In genomic region chr14:121082341-121082740, GRCm38 (mm10) we compare ENCODE assay signal across 9 mouse cellular contexts. TPM values are rescaled to one million over a fixed set of nuclear protein-coding genes. Genes with fewer than 3 reads are reported as not detected.
A peak's percentile ranks its signal among the peaks of the same experiment; 100 is the strongest.
DNase-seq lines count a peak whose midpoint lies in the region; ATAC-seq and TF ChIP-seq lines count a peak whose summit lies in the region.
"Had no signal": no experiment of that assay in that cellular context is flagged by ENCODE, and none has a peak within 500 bp of the region (broad histone marks: within the 10 kb centered on the region; RNA-seq: fewer than 3 reads in every experiment).

No protein-coding gene starts in this region.

- H3K27ac ChIP-seq in heart, adult 2 months = peak overlapping the region; percentile 19; the same call in 1 of the 2 replicates
- H3K27ac ChIP-seq in heart, embryonic 11.5 days (ENCODE audit: low read depth, low read length) = no peak overlapping the region
- H3K27ac ChIP-seq in forebrain, embryonic 14.5 days (ENCODE audit: low read depth, low read length) = peak overlapping the region; percentile 74
- H3K27ac ChIP-seq in lung, embryonic 14.5 days (ENCODE audit: low read depth) = 0 out of 2 replicates have a peak overlapping the region, but pooled peaks have one; percentile 6
- no peak overlapping the region for H3K27ac ChIP-seq in liver, postnatal 0 days (ENCODE audit: low read depth)

- H3K27me3 ChIP-seq in heart, adult 2 months (ENCODE audit: control insufficient read depth, insufficient read depth, low read length) = no peaks in the 10 kb centered on the region
- no peaks in the 10 kb centered on the region for H3K27me3 ChIP-seq in heart, embryonic 11.5 days (ENCODE audit: control insufficient read depth, insufficient read depth, low read length)
- no peaks in the 10 kb centered on the region for H3K27me3 ChIP-seq in forebrain, embryonic 14.5 days (replicated peaks; ENCODE audit: control insufficient read depth, insufficient read depth, low read length)
- H3K27me3 ChIP-seq in lung, embryonic 14.5 days (ENCODE audit: insufficient read depth, low read length) = no peaks in the 10 kb centered on the region
- H3K27me3 ChIP-seq in liver, postnatal 0 days (ENCODE audit: insufficient read depth, low read length) = no peaks in the 10 kb centered on the region
- H3K27me3 ChIP-seq: CH12.LX had no signal

- no peaks in the 10 kb centered on the region for H3K79me2 ChIP-seq in heart, adult 2 months (replicated peaks; ENCODE audit: control insufficient read depth, insufficient read depth, low read length)

- intact Hi-C loops in heart, adult 2 months (cut with DNase I) = no loop called here
- intact Hi-C loops in heart, postnatal 25 days (cut with DNase I) = no loop called here

- no peak for TF ChIP-seq POLR2A in heart, adult 2 months (IDR thresholded peaks at IDR 0.05; ENCODE audit: insufficient read depth, low read depth, low read length)

- peaks cover 3% of the 10 kb centered on the region; the same call in 1 of the 2 replicates for H3K9me3 ChIP-seq in heart, embryonic 11.5 days (replicated peaks; ENCODE audit: control insufficient read depth, low read length)
- no peaks in the 10 kb centered on the region for H3K9me3 ChIP-seq in forebrain, embryonic 14.5 days (replicated peaks; ENCODE audit: control insufficient read depth, low read length)
- H3K9me3 ChIP-seq in lung, embryonic 14.5 days (ENCODE audit: low read depth, low read length) = no peaks in the 10 kb centered on the region
- H3K9me3 ChIP-seq in liver, postnatal 0 days (ENCODE audit: low read length) = no peaks in the 10 kb centered on the region

- no peak for TF ChIP-seq CTCF in heart, adult 2 months (IDR thresholded peaks at IDR 0.05)
- no peak for TF ChIP-seq CTCF in lung, embryonic 14.5 days (IDR thresholded peaks at IDR 0.05; ENCODE audit: low read depth)
- TF ChIP-seq CTCF in liver, postnatal 0 days (IDR thresholded peaks at IDR 0.05; ENCODE audit: low read depth) = no peak

- no peaks in the 10 kb centered on the region for H3K36me3 ChIP-seq in heart, adult 2 months (ENCODE audit: control insufficient read depth, insufficient read depth, low read length)
- peaks cover 10% of the 10 kb centered on the region; the same call in 1 of the 2 replicates for H3K36me3 ChIP-seq in heart, embryonic 11.5 days (ENCODE audit: control insufficient read depth, insufficient read depth, low read length)
- H3K36me3 ChIP-seq in forebrain, embryonic 14.5 days (ENCODE audit: control insufficient read depth, insufficient read depth, low read length) = 0 out of 2 replicates have a peak, but pooled peaks cover 6% of the 10 kb centered on the region
- peaks cover 24% of the 10 kb centered on the region; the same call in 1 of the 2 replicates for H3K36me3 ChIP-seq in lung, embryonic 14.5 days (ENCODE audit: insufficient read depth)
- H3K36me3 ChIP-seq in liver, postnatal 0 days (replicated peaks; ENCODE audit: insufficient read depth, low read length) = no peaks in the 10 kb centered on the region

- 8% methylated on average over 7 of the region's 7 CpGs for WGBS in heart, adult 2 months
- 61% methylated on average over 7 of the region's 7 CpGs for WGBS in heart, embryonic 11.5 days (ENCODE audit: insufficient replicate concordance)
- 49% methylated on average over 7 of the region's 7 CpGs for WGBS in forebrain, embryonic 14.5 days
- 27% methylated on average over 7 of the region's 7 CpGs for WGBS in lung, embryonic 14.5 days
- WGBS in liver, postnatal 0 days (ENCODE audit: insufficient replicate concordance) = 66% methylated on average over 7 of the region's 7 CpGs

- no peak overlapping the region for H3K4me2 ChIP-seq in heart, embryonic 11.5 days
- no peak overlapping the region for H3K4me2 ChIP-seq in forebrain, embryonic 14.5 days (ENCODE audit: low read length)
- no peak overlapping the region for H3K4me2 ChIP-seq in lung, embryonic 14.5 days
- H3K4me2 ChIP-seq in liver, postnatal 0 days (ENCODE audit: low read depth, low read length) = no peak overlapping the region

- peaks cover 3% of the 10 kb centered on the region for H3K4me1 ChIP-seq in heart, adult 2 months (ENCODE audit: control insufficient read depth, insufficient read depth, low read length)
- peaks cover 16% of the 10 kb centered on the region for H3K4me1 ChIP-seq in heart, embryonic 11.5 days (ENCODE audit: control insufficient read depth, insufficient read depth, low read length)
- peaks cover 4% of the 10 kb centered on the region; the same call in 1 of the 2 replicates for H3K4me1 ChIP-seq in forebrain, embryonic 14.5 days (ENCODE audit: control insufficient read depth, insufficient read depth, low read length)
- H3K4me1 ChIP-seq in lung, embryonic 14.5 days (ENCODE audit: insufficient read depth) = peaks cover 6% of the 10 kb centered on the region; the same call in 1 of the 2 replicates
- no peaks in the 10 kb centered on the region for H3K4me1 ChIP-seq in liver, postnatal 0 days (ENCODE audit: insufficient read depth)

- ATAC-seq in heart, embryonic 11.5 days (replicated peaks; ENCODE audit: insufficient number of reproducible peaks, low FRiP score, low TSS enrichment) = no peak
- peak; percentile 64 for ATAC-seq in forebrain, embryonic 14.5 days
- peak; percentile 53; the same call in 1 of the 2 replicates for ATAC-seq in lung, embryonic 14.5 days (ENCODE audit: insufficient read depth)
- no peak for ATAC-seq in liver, postnatal 0 days

- TF ChIP-seq EP300 in heart, adult 2 months (IDR thresholded peaks at IDR 0.05; ENCODE audit: insufficient read depth, low read depth, low read length) = 0 out of 2 replicates have a peak, but pooled peaks have one; percentile 41
- no peak for TF ChIP-seq EP300 in liver, postnatal 0 days (IDR thresholded peaks at IDR 0.05; ENCODE audit: low read depth)

- DNase-seq in heart, adult 2 months = peak in 1 of 2 experiments; percentile 62
- peak; percentile 55 for DNase-seq in forebrain, embryonic 14.5 days (ENCODE audit: low spot score)
- DNase-seq in heart, postnatal 25 days (ENCODE audit: low spot score) = peak; percentile 38
- peak; percentile 58 for DNase-seq in lung, embryonic 14.5 days
- no peak for DNase-seq in natural killer cell, adult 2 months (ENCODE audit: low spot score in 2 of 2)
- no peak for DNase-seq in liver, postnatal 0 days
- DNase-seq in ovary, postnatal 36 days (ENCODE audit: low spot score) = no peak

- peak overlapping the region; percentile 19; the same call in 1 of the 2 replicates for H3K9ac ChIP-seq in heart, adult 2 months (ENCODE audit: low read depth, low read length)
- H3K9ac ChIP-seq in heart, embryonic 11.5 days (ENCODE audit: low read depth, low read length) = no peak overlapping the region
- H3K9ac ChIP-seq in forebrain, embryonic 14.5 days (ENCODE audit: low read length) = no peak overlapping the region
- no peak overlapping the region for H3K9ac ChIP-seq in lung, embryonic 14.5 days
- no peak overlapping the region for H3K9ac ChIP-seq in liver, postnatal 0 days (replicated peaks)

- peak overlapping the region; percentile 18; the same call in 1 of the 2 replicates for H3K4me3 ChIP-seq in heart, adult 2 months
- no peak overlapping the region for H3K4me3 ChIP-seq in heart, embryonic 11.5 days (ENCODE audit: low read depth, low read length)
- H3K4me3 ChIP-seq in forebrain, embryonic 14.5 days (ENCODE audit: low read depth, low read length) = no peak overlapping the region
- no peak overlapping the region for H3K4me3 ChIP-seq in lung, embryonic 14.5 days (ENCODE audit: low read depth, low read length)
- no peak overlapping the region for H3K4me3 ChIP-seq in liver, postnatal 0 days (ENCODE audit: low read depth, low read length)

RNA-seq across cellular contexts. Expression of gene Farp1, which starts 47.3 kb away (rescaled TPM):
- 10 to 100 TPM; 10.9 to 11.1 TPM for total RNA-seq in heart, adult 2 months (2021)
- polyA plus RNA-seq in heart, adult 2 months (2012; rRNA removed) = 6.4 and 7.3 TPM in 2 replicates
- 28.1 and 32.6 TPM in 2 replicates for polyA plus RNA-seq in heart, embryonic 11.5 days (2014; fragmentation: Nextera tagmentation; extraction: Ambion mirVana)
- 17.4 and 30.3 TPM in 2 replicates for polyA plus RNA-seq in forebrain, embryonic 14.5 days (2014; fragmentation: Nextera tagmentation; extraction: Ambion mirVana)
- total RNA-seq in heart, postnatal 25 days (2021) = 10 to 100 TPM; 10.7 to 12.0 TPM
- polyA plus RNA-seq in lung, embryonic 14.5 days (2014; fragmentation: Nextera tagmentation; extraction: Ambion mirVana) = 36.1 and 36.8 TPM in 2 replicates
- polyA plus RNA-seq in liver, postnatal 0 days (2015; fragmentation: Nextera tagmentation; extraction: Ambion mirVana) = 2.0 and 2.3 TPM in 2 replicates

Comparison
In these comparisons a context has a peak if more than half of its experiments do, and no peak if none do; other contexts are left out.
1. H3K27ac ChIP-seq: peak in heart, adult 2 months (single experiment), forebrain, embryonic 14.5 days (single experiment) and lung, embryonic 14.5 days (single experiment); none in heart, embryonic 11.5 days (single experiment) and liver, postnatal 0 days (single experiment).
2. DNase-seq: peak in forebrain, embryonic 14.5 days (single experiment), heart, postnatal 25 days (single experiment) and lung, embryonic 14.5 days (single experiment); none in natural killer cell, adult 2 months (0 of 2), liver, postnatal 0 days (single experiment) and ovary, postnatal 36 days (single experiment).
3. ATAC-seq: peak in forebrain, embryonic 14.5 days (single experiment) and lung, embryonic 14.5 days (single experiment); none in heart, embryonic 11.5 days (single experiment) and liver, postnatal 0 days (single experiment).